Mouse (Mus musculus) liver, adult 2 months (tissue): ENCODE measurements around the gene Cops7a.

Experiments used
- CTCF ChIP-seq: fragments of 200-500 bp; IDR thresholded peaks from 2 replicates; pipeline ENCODE4 v1.5.1; 2011; ENCODE audit warnings: low read depth, low read length, control low read depth
- POLR2A ChIP-seq: fragments of 200-500 bp; IDR thresholded peaks from 2 replicates; pipeline ENCODE4 v1.6.1; 2011; ENCODE audit warnings: low read length, control low read depth; ENCODE audit not compliant: insufficient read depth; ENCODE audit errors: extremely low read depth

- no peak for TF ChIP-seq CTCF
- TF ChIP-seq POLR2A: no peak
Measured at GRCm38 (mm10) chr6:124961021-124961420, 4.3 kb downstream of the Cops7a start.
